Mouse (Mus musculus): ENCODE results near the gene Mapre3. TPM values are rescaled to one million over a fixed set of nuclear protein-coding genes. Genes with fewer than 3 reads are reported as not detected.
A peak's percentile ranks its signal among the peaks of the same experiment; 100 is the strongest.

Mapre3 gene
- total and polyA plus RNA-seq, 3 experiments = 0.28 to 2.3 (median 1.6) TPM

- Histone ChIP-seq H3K9ac (ENCODE audit: insufficient read depth, low read depth) (no peak within 1 kb of the TSS), H3K9me3 (replicated peaks; ENCODE audit: low read length) (no peaks in the 10 kb centered on the region), H3K4me3 (replicated peaks in 1 of 3; ENCODE audit: low read depth in 2 of 3, low read length in 2 of 3, poor library complexity in 1 of 3) (no peak within 1 kb of the TSS), H3K27me3 (replicated peaks) (no peaks in the 10 kb centered on the region), H3K36me3 (replicated peaks in 1 of 2; ENCODE audit: control insufficient read depth in 1 of 2, insufficient read depth in 1 of 2, low read length in 1 of 2) (peaks cover 17 to 24% of the 10 kb centered on the region in 2 experiments), H3K4me1 (ENCODE audit: control insufficient read depth in 1 of 2, insufficient read depth in 2 of 2) (peaks cover 21 to 54% of the 10 kb centered on the region in 2 experiments), H3K79me2 (replicated peaks; ENCODE audit: control insufficient read depth, extremely low read depth, insufficient read depth, poor library complexity, severe bottlenecking) (peaks cover 9% of the 10 kb centered on the region), H3K4me2 (ENCODE audit: insufficient read depth, low read depth, poor library complexity, severe bottlenecking) (no peak within 1 kb of the TSS; the same call in 1 of the 2 replicates), H3K27ac (ENCODE audit: insufficient read depth, low read depth) (no peak within 1 kb of the TSS)
- dilution Hi-C loops (cut with MboI; ENCODE audit: extremely low pct_ligation_motif_present, extremely low pct_unique_long_range_greater_than_20kb, low sequenced_read_pairs) (no loop called here), in situ Hi-C loops (cut with MboI; ENCODE audit: low pct_ligation_motif_present, low pct_unique_long_range_greater_than_20kb, low sequenced_read_pairs) (no loop called here)
- TF ChIP-seq UBTF (IDR thresholded peaks at IDR 0.05; ENCODE audit: low read depth, low read length) = no peak
- no peak for TF ChIP-seq SMC3 (IDR thresholded peaks at IDR 0.05; ENCODE audit: low read depth, low read length)
- TF ChIP-seq ETS1 (conservative IDR thresholded peaks at IDR 0.05; ENCODE audit: low read depth, low read length) = no peak
- TF ChIP-seq ELF1 (IDR thresholded peaks at IDR 0.05; ENCODE audit: low read depth, low read length) = no peak
- no peak for TF ChIP-seq ZKSCAN1 (IDR thresholded peaks at IDR 0.05; ENCODE audit: borderline replicate concordance, low read depth, low read length)
- no peak for TF ChIP-seq JUN (IDR thresholded peaks at IDR 0.05; ENCODE audit: insufficient read depth, low read depth, low read length)
- no peak for TF ChIP-seq NRF1 (IDR thresholded peaks at IDR 0.05; ENCODE audit: low read depth, low read length)
- no peak for DNase-seq (ENCODE audit: extremely low read depth)
Measured at GRCm38 (mm10) chr5:30867712-30868111, 53.3 kb downstream of the Mapre3 start, which contains the start of gene Tmem214. TSS of gene Tmem214 (plus strand) at chr5:30868012.

- Histone ChIP-seq H3K9me3 (replicated peaks; ENCODE audit: low read length) (no peaks in the 10 kb centered on the region), H3K4me2 (ENCODE audit: insufficient read depth, low read depth, poor library complexity, severe bottlenecking) (peak overlapping the region; percentile 59), H3K4me3 (replicated peaks in 1 of 3; ENCODE audit: low read depth in 2 of 3, low read length in 2 of 3, poor library complexity in 1 of 3) (peak overlapping the region in 2 of 3 experiments; percentile 8 to 90), H3K27ac (ENCODE audit: insufficient read depth, low read depth) (no peak overlapping the region), H3K4me1 (ENCODE audit: control insufficient read depth in 1 of 2, insufficient read depth in 2 of 2) (peaks cover 13 to 44% of the 10 kb centered on the region in 2 experiments), H3K36me3 (replicated peaks in 1 of 2; ENCODE audit: control insufficient read depth in 1 of 2, insufficient read depth in 1 of 2, low read length in 1 of 2) (peaks cover 29 to 36% of the 10 kb centered on the region in 2 experiments), H3K79me2 (replicated peaks; ENCODE audit: control insufficient read depth, extremely low read depth, insufficient read depth, poor library complexity, severe bottlenecking) (peaks cover 9% of the 10 kb centered on the region), H3K27me3 (replicated peaks) (no peaks in the 10 kb centered on the region), H3K9ac (ENCODE audit: insufficient read depth, low read depth) (peak overlapping the region; percentile 44)
- in situ Hi-C loops (cut with MboI; ENCODE audit: low pct_ligation_motif_present, low pct_unique_long_range_greater_than_20kb, low sequenced_read_pairs) = no loop called here
- DNase-seq (ENCODE audit: extremely low read depth) = no peak
- TF ChIP-seq NELFE (IDR thresholded peaks at IDR 0.05; ENCODE audit: low read depth, low read length) = no peak
- dilution Hi-C loops (cut with MboI; ENCODE audit: extremely low pct_ligation_motif_present, extremely low pct_unique_long_range_greater_than_20kb, low sequenced_read_pairs) = no loop called here
Measured at GRCm38 (mm10) chr5:30868981-30869380, 54.5 kb downstream of the Mapre3 start.

DNA sequence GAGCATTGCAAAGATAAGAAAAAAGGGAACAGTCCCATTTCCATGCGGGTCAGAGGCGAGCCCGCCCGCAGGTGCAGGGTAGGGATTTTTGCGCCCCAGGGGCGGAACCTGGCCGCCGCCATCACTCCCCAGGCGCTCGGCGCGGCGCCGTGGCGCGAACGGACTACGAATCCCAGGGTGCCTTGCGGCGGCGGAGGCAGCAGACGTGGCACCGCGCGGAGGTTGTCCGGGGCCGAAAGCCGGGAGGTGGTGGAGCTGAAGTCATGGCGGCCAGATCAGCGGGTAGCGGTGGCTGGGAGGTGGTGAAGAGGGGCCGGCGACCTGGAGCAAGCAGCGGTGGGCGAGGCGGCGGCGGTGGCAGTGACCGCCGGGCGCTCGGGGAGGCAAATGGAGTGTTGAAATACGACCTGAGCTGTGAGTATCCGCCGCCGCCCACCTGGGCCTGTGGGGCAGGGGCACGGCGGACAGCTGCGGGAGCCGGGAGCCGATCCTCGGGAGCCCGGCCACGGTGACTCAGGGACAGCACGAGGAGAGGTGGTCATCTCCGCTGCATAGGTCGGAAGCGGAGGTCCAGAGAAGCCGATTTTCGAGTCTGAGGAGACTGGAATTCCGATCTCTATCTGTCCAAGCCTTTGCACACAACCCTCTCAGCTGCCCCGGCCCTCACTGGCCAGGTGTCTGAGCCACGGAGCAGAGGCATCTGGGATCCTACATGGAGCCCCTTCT lies 55.1 kb downstream of the Mapre3 start:
- Histone ChIP-seq H3K4me1 (ENCODE audit: control insufficient read depth in 1 of 2, insufficient read depth in 2 of 2) (peaks cover 8 to 39% of the 10 kb centered on the region in 2 experiments), H3K36me3 (replicated peaks in 1 of 2; ENCODE audit: control insufficient read depth in 1 of 2, insufficient read depth in 1 of 2, low read length in 1 of 2) (peaks cover 35 to 42% of the 10 kb centered on the region in 2 experiments), H3K27ac (ENCODE audit: insufficient read depth, low read depth) (peak overlapping the region; percentile 1; the same call in 1 of the 2 replicates), H3K4me2 (ENCODE audit: insufficient read depth, low read depth, poor library complexity, severe bottlenecking) (peak overlapping the region; percentile 97), H3K9me3 (replicated peaks; ENCODE audit: low read length) (no peaks in the 10 kb centered on the region), H3K27me3 (replicated peaks) (no peaks in the 10 kb centered on the region), H3K79me2 (replicated peaks; ENCODE audit: control insufficient read depth, extremely low read depth, insufficient read depth, poor library complexity, severe bottlenecking) (peaks cover 9% of the 10 kb centered on the region), H3K9ac (ENCODE audit: insufficient read depth, low read depth) (peak overlapping the region; percentile 79), H3K4me3 (replicated peaks in 1 of 3; ENCODE audit: low read depth in 2 of 3, low read length in 2 of 3, poor library complexity in 1 of 3) (peak overlapping the region; percentile 77 to 90 (median 77))
- dilution Hi-C loops (cut with MboI; ENCODE audit: extremely low pct_ligation_motif_present, extremely low pct_unique_long_range_greater_than_20kb, low sequenced_read_pairs) = no loop called here
- peak; percentile 80 for DNase-seq (ENCODE audit: extremely low read depth)
- in situ Hi-C loops (cut with MboI; ENCODE audit: low pct_ligation_motif_present, low pct_unique_long_range_greater_than_20kb, low sequenced_read_pairs) = no loop called here
- TF ChIP-seq TCF12 (IDR thresholded peaks at IDR 0.05; ENCODE audit: low read depth, low read length) (peak; percentile 92), MYC (IDR thresholded peaks at IDR 0.05; ENCODE audit: low read depth, low read length) (0 out of 2 replicates have a peak, but pooled peaks have one; percentile 45), IRF4 (IDR thresholded peaks at IDR 0.05; ENCODE audit: low read depth, low read length) (peak; percentile 50), USF1 (IDR thresholded peaks at IDR 0.05; ENCODE audit: low read depth, low read length) (no peak), POLR2AphosphoS2 (IDR thresholded peaks at IDR 0.05; ENCODE audit: low read depth, low read length) (peak; percentile 42; the same call in 1 of the 2 replicates), CHD2 (IDR thresholded peaks at IDR 0.05; ENCODE audit: low read length) (peak; percentile 51), NRF1 (IDR thresholded peaks at IDR 0.05; ENCODE audit: low read depth, low read length) (peak; percentile 68), TBP (conservative IDR thresholded peaks at IDR 0.05; ENCODE audit: low read depth, low read length) (0 out of 2 replicates have a peak, but pooled peaks have one; percentile 35), KAT2A (IDR thresholded peaks at IDR 0.05; ENCODE audit: insufficient replicate concordance, low read length) (peak; percentile 83; the same call in 1 of the 2 replicates), ZNF384 (IDR thresholded peaks at IDR 0.05; ENCODE audit: low read depth, low read length) (no peak), ZKSCAN1 (IDR thresholded peaks at IDR 0.05; ENCODE audit: borderline replicate concordance, low read depth, low read length) (no peak), SIN3A (IDR thresholded peaks at IDR 0.05; ENCODE audit: low read length) (peak; percentile 86), ZC3H11A (IDR thresholded peaks at IDR 0.05; ENCODE audit: low read depth, low read length) (no peak), EP300 (IDR thresholded peaks at IDR 0.05; ENCODE audit: low read length) (no peak), PAX5 (IDR thresholded peaks at IDR 0.05; ENCODE audit: low read length) (no peak), CHD1 (IDR thresholded peaks at IDR 0.05; ENCODE audit: low read depth, low read length) (0 out of 2 replicates have a peak, but pooled peaks have one; percentile 57), MXI1 (IDR thresholded peaks at IDR 0.05; ENCODE audit: low read depth, low read length) (peak; percentile 67)

All from CH12.LX (cell line).